Mouse (Mus musculus) liver, embryonic 15.5 days (tissue): ENCODE data around the gene Ppp1r16b. TPM values are rescaled to one million over a fixed set of nuclear protein-coding genes. Genes with fewer than 3 reads are reported as not detected.

Experiments
- ATAC-seq: fragments of 200-750 bp; cut with Nextera tagmentation; 2 replicates; pipeline ENCODE4 v1.8.0; 2017; ENCODE audit warnings: moderate number of reproducible peaks, mild to moderate bottlenecking, moderate library complexity; ENCODE audit not compliant: insufficient read depth
- H3K27ac ChIP-seq: fragments of 300-500 bp; sonication (generic); replicated peaks from 2 replicates; pipeline ENCODE4 v1.5.1; 2015; ENCODE audit warnings: mild to moderate bottlenecking, inconsistent platforms
- H3K27me3 ChIP-seq: fragments of 300-500 bp; sonication (generic); 2 replicates; pipeline ENCODE4 v1.6.1; 2015; ENCODE audit warnings: mild to moderate bottlenecking, inconsistent platforms
- H3K36me3 ChIP-seq: fragments of 300-500 bp; sonication (generic); replicated peaks from 2 replicates; pipeline ENCODE4 v1.6.1; 2015; ENCODE audit warnings: moderate library complexity, mild to moderate bottlenecking, inconsistent platforms
- H3K4me1 ChIP-seq: fragments of 300-500 bp; sonication (generic); replicated peaks from 2 replicates; pipeline ENCODE4 v1.6.1; 2015; ENCODE audit warnings: inconsistent platforms
- H3K4me2 ChIP-seq: fragments of 300-500 bp; sonication (generic); 2 replicates; pipeline ENCODE4 v1.6.1; 2015; ENCODE audit warnings: moderate library complexity, mild to moderate bottlenecking, inconsistent platforms
- H3K4me3 ChIP-seq: fragments of 300-500 bp; sonication (generic); replicated peaks from 2 replicates; pipeline ENCODE4 v1.5.1; 2015; ENCODE audit warnings: mild to moderate bottlenecking, inconsistent platforms
- H3K9ac ChIP-seq: fragments of 300-500 bp; sonication (generic); 2 replicates; pipeline ENCODE4 v1.6.1; 2015; ENCODE audit warnings: moderate library complexity, mild to moderate bottlenecking, inconsistent platforms
- H3K9me3 ChIP-seq: fragments of 300-500 bp; sonication (generic); replicated peaks from 2 replicates; pipeline ENCODE4 v1.6.1; 2016; ENCODE audit warnings: inconsistent platforms
- WGBS: fragments of 180-500 bp; shearing (Covaris S2); methylation state at CpG from one replicate; pipeline ENCODE4 v1.1.7; 2015; ENCODE audit warnings: mixed read lengths; ENCODE audit not compliant: insufficient replicate concordance; 5-methylcytosine and 5-hydroxymethylcytosine counted together
- polyA plus RNA-seq: library from polyadenylated mRNA; unstranded; fragments of >200 nt; fragmentation: Nextera tagmentation; extraction: Ambion mirVana; gene quantifications from 2 replicates; pipeline ENCODE4 v1.2.1, GENCODE M21; 2015

The Ppp1r16b gene
- polyA plus RNA-seq, 1 experiment from 2014 or later = 1.2 TPM

- no peak overlapping the region for H3K9ac ChIP-seq
- no peaks in the 10 kb centered on the region for H3K36me3 ChIP-seq
- 62% methylated on average over 9 of the region's 9 CpGs for WGBS
- no peaks in the 10 kb centered on the region for H3K4me1 ChIP-seq
- no peak for ATAC-seq
- no peaks in the 10 kb centered on the region for H3K27me3 ChIP-seq
- no peak overlapping the region for H3K4me3 ChIP-seq
- no peak overlapping the region for H3K4me2 ChIP-seq
- H3K27ac ChIP-seq = no peak overlapping the region
- H3K9me3 ChIP-seq = no peaks in the 10 kb centered on the region
Measured at GRCm38 (mm10) chr2:158741011-158741501, 75.9 kb downstream of the Ppp1r16b start.

DNA sequence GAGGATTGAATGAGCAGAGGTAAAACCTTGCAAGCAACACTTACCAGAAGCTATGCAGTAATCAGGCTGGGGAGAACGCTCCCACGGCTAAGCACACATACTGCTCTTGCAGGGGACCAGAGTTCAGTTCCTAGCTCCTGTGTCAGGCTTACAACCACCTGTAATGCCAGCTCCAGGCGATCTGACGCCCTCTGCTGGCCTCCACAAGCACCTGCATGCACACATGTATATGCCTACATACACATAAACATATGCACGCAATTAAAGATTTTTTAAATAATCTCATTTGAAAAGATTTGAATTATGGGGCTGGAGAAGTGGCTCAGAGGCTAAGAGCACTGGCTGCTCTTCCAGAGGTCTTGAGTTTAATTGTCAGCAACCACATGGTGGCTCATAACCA lies 77.2 kb downstream of the Ppp1r16b start:
- 58% methylated on average over 5 of the region's 5 CpGs for WGBS
- Histone ChIP-seq H3K4me2 (no peak overlapping the region), H3K4me3 (no peak overlapping the region), H3K36me3 (no peaks in the 10 kb centered on the region), H3K9me3 (no peaks in the 10 kb centered on the region), H3K9ac (no peak overlapping the region), H3K27me3 (no peaks in the 10 kb centered on the region), H3K4me1 (no peaks in the 10 kb centered on the region), H3K27ac (no peak overlapping the region)
- no peak for ATAC-seq

DNA sequence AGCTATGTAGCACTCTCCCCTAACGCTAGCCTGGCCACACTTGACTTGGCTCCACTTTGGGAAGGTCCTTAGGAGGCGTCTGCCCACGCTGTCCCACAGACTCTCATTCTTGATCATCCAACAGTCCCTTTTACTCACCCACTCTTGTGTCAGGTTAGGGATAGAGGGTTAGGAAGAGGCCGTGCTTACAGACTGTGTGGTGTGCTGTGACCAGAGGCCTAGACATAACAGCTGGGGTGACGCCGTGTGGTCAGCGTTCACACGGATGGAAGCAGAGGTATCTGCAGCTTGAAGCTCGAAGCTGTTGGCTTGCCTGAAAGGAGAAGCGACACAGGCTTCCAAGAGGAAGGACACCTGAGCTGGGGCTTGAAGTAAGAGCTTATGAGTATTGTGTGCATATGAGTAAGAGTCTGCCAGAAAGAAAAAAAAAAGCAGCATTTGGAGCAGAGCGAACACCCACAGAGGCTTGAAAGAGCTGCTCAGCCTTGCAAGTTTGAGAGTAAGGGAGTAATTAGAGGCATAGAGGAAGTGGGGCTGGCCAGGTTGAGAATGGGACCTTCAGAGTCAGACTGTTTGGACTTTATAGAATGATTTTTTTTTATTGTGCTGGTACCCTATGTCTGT lies 78.4 kb downstream of the Ppp1r16b start:
- Histone ChIP-seq H3K27me3 (no peaks in the 10 kb centered on the region), H3K9ac (no peak overlapping the region), H3K4me2 (no peak overlapping the region), H3K27ac (no peak overlapping the region), H3K9me3 (no peaks in the 10 kb centered on the region), H3K4me1 (no peaks in the 10 kb centered on the region), H3K36me3 (no peaks in the 10 kb centered on the region), H3K4me3 (no peak overlapping the region)
- WGBS = 66% methylated on average over 11 of the region's 11 CpGs
- no peak for ATAC-seq

GRCm38 (mm10) chr2:158745049-158745482 lies 79.9 kb downstream of the Ppp1r16b start:
- H3K4me2 ChIP-seq = no peak overlapping the region
- no peak overlapping the region for H3K4me3 ChIP-seq
- H3K9me3 ChIP-seq = no peaks in the 10 kb centered on the region
- H3K27me3 ChIP-seq = no peaks in the 10 kb centered on the region
- ATAC-seq = no peak
- WGBS = 11% methylated on average over 2 of the region's 2 CpGs
- H3K36me3 ChIP-seq = no peaks in the 10 kb centered on the region
- no peak overlapping the region for H3K27ac ChIP-seq
- H3K9ac ChIP-seq = no peak overlapping the region
- H3K4me1 ChIP-seq = no peaks in the 10 kb centered on the region

- Histone ChIP-seq H3K36me3 (no peaks in the 10 kb centered on the region), H3K27ac (no peak overlapping the region), H3K9ac (no peak overlapping the region), H3K4me3 (no peak overlapping the region), H3K9me3 (no peaks in the 10 kb centered on the region), H3K27me3 (no peaks in the 10 kb centered on the region), H3K4me1 (no peaks in the 10 kb centered on the region), H3K4me2 (no peak overlapping the region)
- 45% methylated on average over 11 of the region's 11 CpGs for WGBS
- ATAC-seq = no peak
Measured at GRCm38 (mm10) chr2:158746164-158746563, 81.0 kb downstream of the Ppp1r16b start.

DNA sequence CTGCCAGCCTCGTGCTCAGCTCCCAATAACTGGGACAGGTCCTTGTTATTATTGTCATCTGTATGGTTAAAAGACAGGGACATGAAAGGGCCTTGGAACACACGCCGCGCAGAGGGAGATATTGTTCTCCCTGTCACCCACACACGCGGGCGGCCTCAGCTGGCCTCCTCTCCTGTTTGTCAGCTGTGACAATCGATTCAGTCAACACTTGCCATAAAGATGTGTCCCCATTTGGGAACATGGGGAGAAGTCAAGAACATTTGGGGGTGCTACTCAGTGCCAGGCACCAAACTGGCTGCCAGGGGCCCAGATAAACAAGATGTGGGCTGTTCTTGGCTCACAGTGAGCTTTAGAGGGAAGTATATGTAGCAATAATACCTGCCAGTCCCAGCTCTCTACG lies 84.2 kb downstream of the Ppp1r16b start:
- Histone ChIP-seq H3K4me2 (no peak overlapping the region), H3K9me3 (no peaks in the 10 kb centered on the region), H3K27me3 (no peaks in the 10 kb centered on the region), H3K4me1 (no peaks in the 10 kb centered on the region), H3K36me3 (no peaks in the 10 kb centered on the region), H3K27ac (no peak overlapping the region), H3K4me3 (no peak overlapping the region), H3K9ac (no peak overlapping the region)
- WGBS = 81% methylated on average over 9 of the region's 9 CpGs
- no peak for ATAC-seq

- Histone ChIP-seq H3K36me3 (no peaks in the 10 kb centered on the region), H3K27me3 (peaks cover 3% of the 10 kb centered on the region; the same call in 1 of the 2 replicates), H3K27ac (no peak overlapping the region), H3K4me2 (no peak overlapping the region), H3K9me3 (no peaks in the 10 kb centered on the region), H3K9ac (no peak overlapping the region), H3K4me1 (no peaks in the 10 kb centered on the region; the same call in 1 of the 2 replicates), H3K4me3 (no peak overlapping the region)
- no peak for ATAC-seq
- WGBS = 59% methylated on average over 2 of the region's 2 CpGs
Measured at GRCm38 (mm10) chr2:158760231-158760630, 95.0 kb downstream of the Ppp1r16b start.

- Histone ChIP-seq H3K4me2 (no peak overlapping the region), H3K4me3 (no peak overlapping the region), H3K27ac (no peak overlapping the region), H3K36me3 (no peaks in the 10 kb centered on the region), H3K27me3 (peaks cover 3% of the 10 kb centered on the region; the same call in 1 of the 2 replicates), H3K9me3 (no peaks in the 10 kb centered on the region), H3K9ac (no peak overlapping the region), H3K4me1 (peaks cover 3% of the 10 kb centered on the region)
- WGBS = 64% methylated on average over 5 of the region's 5 CpGs
- ATAC-seq = no peak
Measured at GRCm38 (mm10) chr2:158762339-158762738, 97.1 kb downstream of the Ppp1r16b start.

GRCm38 (mm10) chr2:158767742-158768339 lies 102.6 kb downstream of the Ppp1r16b start, which contains the start of gene Fam83d:
Gene Fam83d (plus strand): TSS chr2:158768093.
- peak within 1 kb of the TSS; percentile 86 for H3K4me3 ChIP-seq
- peak within 1 kb of the TSS; percentile 92 for H3K27ac ChIP-seq
- ATAC-seq = peak; percentile 91
- peaks cover 3% of the 10 kb centered on the region; the same call in 1 of the 2 replicates for H3K27me3 ChIP-seq
- H3K9ac ChIP-seq = peak within 1 kb of the TSS; percentile 88
- H3K9me3 ChIP-seq = no peaks in the 10 kb centered on the region
- H3K36me3 ChIP-seq = peaks cover 22% of the 10 kb centered on the region
- H3K4me2 ChIP-seq = peak within 1 kb of the TSS; percentile 90
- WGBS = under 1% methylated on average over 48 of the region's 48 CpGs
- H3K4me1 ChIP-seq = peaks cover 40% of the 10 kb centered on the region

- Histone ChIP-seq H3K9ac (peak overlapping the region; percentile 88), H3K27ac (peak overlapping the region; percentile 92), H3K36me3 (peaks cover 27% of the 10 kb centered on the region), H3K4me3 (peak overlapping the region; percentile 86), H3K27me3 (peaks cover 3% of the 10 kb centered on the region; the same call in 1 of the 2 replicates), H3K4me2 (peak overlapping the region; percentile 90), H3K9me3 (no peaks in the 10 kb centered on the region), H3K4me1 (peaks cover 40% of the 10 kb centered on the region)
- peak; percentile 55 for ATAC-seq
- WGBS = under 1% methylated on average over 37 of the region's 37 CpGs
Measured at GRCm38 (mm10) chr2:158768350-158768749, 103.2 kb downstream of the Ppp1r16b start.

GRCm38 (mm10) chr2:158768771-158769170 lies 103.6 kb downstream of the Ppp1r16b start:
- H3K27me3 ChIP-seq = peaks cover 2% of the 10 kb centered on the region; the same call in 1 of the 2 replicates
- H3K4me1 ChIP-seq = peaks cover 40% of the 10 kb centered on the region
- H3K36me3 ChIP-seq = peaks cover 31% of the 10 kb centered on the region
- H3K9me3 ChIP-seq = no peaks in the 10 kb centered on the region
- 2% methylated on average over 5 of the region's 5 CpGs for WGBS
- H3K4me2 ChIP-seq = peak overlapping the region; percentile 90
- peak overlapping the region; percentile 86 for H3K4me3 ChIP-seq
- peak overlapping the region; percentile 88 for H3K9ac ChIP-seq
- H3K27ac ChIP-seq = peak overlapping the region; percentile 92
- ATAC-seq = peak; percentile 67
